Mouse (Mus musculus) testis, adult 2 months (tissue): ENCODE data around the gene Gm49384. TPM values are rescaled to one million over a fixed set of nuclear protein-coding genes. Genes with fewer than 3 reads are reported as not detected.
"Not testable (repeated sequence)": the region's sequence is repeated elsewhere in the genome, so short reads cannot be mapped to it uniquely, and the experiment has no call there.

Experiments
- H3K27ac ChIP-seq: fragments of 200-500 bp; 2 replicates; pipeline ENCODE4 v1.5.1; 2012; ENCODE audit warnings: low read depth, low read length; ENCODE audit not compliant: control insufficient read depth, insufficient read depth
- H3K27me3 ChIP-seq: fragments of 200-500 bp; 2 replicates; pipeline ENCODE4 v1.6.1; 2012; ENCODE audit warnings: mild to moderate bottlenecking, low read length, moderate library complexity; ENCODE audit not compliant: control insufficient read depth, insufficient read depth
- H3K36me3 ChIP-seq: fragments of 200-500 bp; 2 replicates; pipeline ENCODE4 v1.6.1; 2012; ENCODE audit warnings: mild to moderate bottlenecking, low read length; ENCODE audit not compliant: control insufficient read depth, insufficient read depth
- H3K4me1 ChIP-seq: fragments of 200-500 bp; 2 replicates; pipeline ENCODE4 v1.6.1; 2012; ENCODE audit warnings: low read length; ENCODE audit not compliant: control insufficient read depth, insufficient read depth
- H3K4me3 ChIP-seq: fragments of 200-500 bp; 2 replicates; pipeline ENCODE4 v1.5.1; 2012; ENCODE audit warnings: low read depth, mild to moderate bottlenecking, low read length, moderate library complexity, mixed read lengths; ENCODE audit not compliant: control insufficient read depth
- CTCF ChIP-seq: fragments of 200-500 bp; IDR thresholded peaks from 2 replicates; pipeline ENCODE4 v1.5.1; 2012; ENCODE audit warnings: low read depth, mild to moderate bottlenecking, inconsistent platforms, low read length, moderate library complexity; ENCODE audit not compliant: control insufficient read depth, insufficient read depth, insufficient replicate concordance
- POLR2A ChIP-seq: fragments of 200-500 bp; IDR thresholded peaks from 2 replicates; pipeline ENCODE4 v1.6.1; 2012; ENCODE audit warnings: low read depth, mild to moderate bottlenecking, inconsistent platforms, low read length, moderate library complexity; ENCODE audit not compliant: control insufficient read depth
- polyA plus RNA-seq: library from polyadenylated mRNA; depleted of rRNA; stranded (reverse); fragments of >200 nt; gene quantifications from 2 replicates; pipeline ENCODE4 v1.2.3, GENCODE M21; 2012

The Gm49384 gene
- polyA plus RNA-seq, 1 experiment = 0.20 TPM

DNA sequence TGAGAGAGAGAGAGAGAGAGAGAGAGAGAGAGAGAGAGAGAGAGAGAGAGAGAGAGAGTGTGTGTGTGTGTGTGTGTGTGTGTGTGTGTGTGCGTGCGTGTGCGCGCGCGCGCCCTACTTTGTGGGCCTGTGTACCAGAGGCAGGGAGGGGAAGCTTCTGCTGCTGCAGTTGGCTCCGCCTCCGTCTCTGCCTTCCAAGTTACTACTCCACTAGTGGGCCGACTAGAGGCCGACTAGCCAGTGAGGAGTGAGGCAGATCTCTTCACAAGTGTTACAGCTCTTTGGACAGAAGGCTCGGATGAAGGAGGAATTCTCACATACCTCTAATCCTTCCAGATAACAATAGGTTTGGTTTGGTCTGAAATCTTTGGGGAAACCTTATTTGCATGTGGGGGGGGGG, 24.7 kb downstream of the Gm49384 start:
- Histone ChIP-seq H3K4me1 (peaks cover 2% of the 10 kb centered on the region; the same call in 1 of the 2 replicates), H3K36me3 (no peaks in the 10 kb centered on the region), H3K27ac (no peak overlapping the region), H3K27me3 (no peaks in the 10 kb centered on the region), H3K4me3 (no peak overlapping the region)
- no peak for TF ChIP-seq CTCF
- TF ChIP-seq POLR2A = no peak

DNA sequence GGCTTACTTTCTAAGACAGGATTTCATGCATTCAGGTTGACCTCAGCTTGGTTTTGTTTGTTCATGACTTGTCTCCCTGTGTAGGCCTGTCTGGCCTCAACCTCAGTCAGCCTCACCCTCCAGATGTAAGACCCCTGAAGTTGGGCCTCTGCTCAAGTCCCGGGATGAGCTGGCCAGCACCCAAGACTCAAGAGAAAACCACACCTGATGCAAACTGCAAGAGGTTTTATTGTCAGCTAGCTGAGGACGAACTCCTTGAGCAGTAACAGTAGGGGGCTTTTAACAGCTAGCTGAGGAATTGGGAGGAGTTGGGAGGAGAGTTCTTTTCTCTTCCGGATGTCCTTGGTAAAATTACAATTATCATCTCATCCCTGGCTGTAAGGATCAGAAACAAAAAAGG, 26.5 kb downstream of the Gm49384 start:
- no peaks in the 10 kb centered on the region for H3K36me3 ChIP-seq
- peak overlapping the region; percentile 65 for H3K27ac ChIP-seq
- H3K27me3 ChIP-seq = no peaks in the 10 kb centered on the region
- no peak overlapping the region for H3K4me3 ChIP-seq
- H3K4me1 ChIP-seq = peaks cover 2% of the 10 kb centered on the region; the same call in 1 of the 2 replicates
- TF ChIP-seq POLR2A (no peak), CTCF (no peak)

DNA sequence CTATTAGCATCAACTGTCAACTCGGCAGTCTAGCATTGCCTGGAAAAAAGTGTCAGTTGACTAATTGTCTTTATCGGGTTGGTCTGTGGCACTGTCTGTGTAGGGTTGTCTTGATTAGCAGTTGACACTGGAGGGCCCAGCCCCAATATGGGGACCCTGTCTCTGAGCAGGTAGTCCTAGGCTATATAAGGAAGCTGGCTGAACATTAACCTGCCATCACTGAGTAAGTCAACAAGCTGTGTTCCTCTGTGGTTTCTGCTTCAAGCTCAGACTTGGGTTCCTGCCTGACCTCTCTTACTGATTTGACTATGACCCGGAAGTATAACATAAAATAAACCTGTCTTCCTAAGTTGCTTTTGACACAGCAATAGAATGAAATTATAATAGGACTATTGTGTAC, 28.1 kb downstream of the Gm49384 start:
- no peaks in the 10 kb centered on the region for H3K36me3 ChIP-seq
- H3K27ac ChIP-seq = no peak overlapping the region
- peaks cover 2% of the 10 kb centered on the region; the same call in 1 of the 2 replicates for H3K4me1 ChIP-seq
- H3K4me3 ChIP-seq = no peak overlapping the region
- no peaks in the 10 kb centered on the region for H3K27me3 ChIP-seq
- TF ChIP-seq POLR2A (no peak), CTCF (no peak)

DNA sequence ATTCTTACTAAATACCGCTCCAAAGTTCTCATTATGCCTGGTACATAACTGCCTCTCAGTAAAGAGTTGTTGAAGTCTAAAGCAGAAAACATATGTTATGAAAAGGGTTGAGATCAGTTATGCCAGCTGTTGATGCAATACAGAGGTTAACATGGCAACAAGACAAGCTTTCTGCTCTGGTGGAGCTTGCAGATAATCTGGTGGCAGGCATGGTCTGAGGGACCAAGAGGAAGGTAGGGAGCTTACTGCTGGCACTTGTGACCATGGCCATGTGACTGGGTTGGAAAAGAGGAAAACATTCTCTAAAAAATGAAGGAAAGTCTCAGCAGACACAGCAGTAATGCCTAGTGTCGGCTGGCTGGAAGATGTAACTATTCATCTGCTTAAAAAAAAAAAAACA, 32.8 kb downstream of the Gm49384 start:
- Histone ChIP-seq H3K27ac (no peak overlapping the region), H3K36me3 (no peaks in the 10 kb centered on the region), H3K27me3 (no peaks in the 10 kb centered on the region), H3K4me1 (peaks cover 2% of the 10 kb centered on the region), H3K4me3 (no peak overlapping the region)
- TF ChIP-seq CTCF (no peak), POLR2A (no peak)

DNA sequence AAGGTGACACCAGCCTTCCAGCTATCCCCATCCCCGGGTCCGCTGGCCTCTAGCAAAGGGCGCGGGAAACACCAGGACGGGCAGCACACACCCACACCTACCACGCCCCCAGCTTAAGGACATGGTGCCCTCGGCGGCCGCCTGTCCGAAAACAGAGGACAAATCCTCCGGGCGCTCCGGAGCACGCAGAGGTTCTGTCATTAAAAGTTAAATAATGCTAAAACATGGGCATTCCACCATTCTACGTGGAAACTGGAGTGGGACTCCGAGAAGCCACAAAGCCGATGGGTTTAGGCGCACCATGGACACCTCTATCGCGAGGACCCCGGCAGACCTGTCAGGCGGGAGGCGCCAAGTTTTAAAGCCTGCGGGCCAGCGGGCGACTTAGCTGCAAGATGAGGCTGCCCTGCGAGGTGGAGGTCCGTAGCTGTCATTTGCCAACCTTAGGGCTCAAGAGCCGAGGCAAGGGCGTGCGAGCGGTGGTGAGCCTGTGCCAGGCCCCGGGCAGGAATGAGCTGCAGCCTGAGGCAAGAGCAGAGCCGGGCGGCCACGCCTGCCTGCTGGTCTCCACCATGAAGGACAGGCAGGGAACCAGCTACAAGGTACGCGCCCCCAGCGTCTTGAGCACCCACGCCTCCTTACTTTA, 35.5 kb downstream of the Gm49384 start, which contains the start of gene Lrr1:
Gene Lrr1 (plus strand): TSS at position 354 of the 646 bp plus-strand sequence.
- TF ChIP-seq CTCF (no peak), POLR2A (peak; percentile 30; the same call in 1 of the 2 replicates)
- Histone ChIP-seq H3K4me1 (peaks cover 2% of the 10 kb centered on the region), H3K27ac (peak within 1 kb of the TSS; percentile 57; the same call in 1 of the 2 replicates), H3K36me3 (no peaks in the 10 kb centered on the region), H3K27me3 (no peaks in the 10 kb centered on the region), H3K4me3 (peak within 1 kb of the TSS; percentile 86)

DNA sequence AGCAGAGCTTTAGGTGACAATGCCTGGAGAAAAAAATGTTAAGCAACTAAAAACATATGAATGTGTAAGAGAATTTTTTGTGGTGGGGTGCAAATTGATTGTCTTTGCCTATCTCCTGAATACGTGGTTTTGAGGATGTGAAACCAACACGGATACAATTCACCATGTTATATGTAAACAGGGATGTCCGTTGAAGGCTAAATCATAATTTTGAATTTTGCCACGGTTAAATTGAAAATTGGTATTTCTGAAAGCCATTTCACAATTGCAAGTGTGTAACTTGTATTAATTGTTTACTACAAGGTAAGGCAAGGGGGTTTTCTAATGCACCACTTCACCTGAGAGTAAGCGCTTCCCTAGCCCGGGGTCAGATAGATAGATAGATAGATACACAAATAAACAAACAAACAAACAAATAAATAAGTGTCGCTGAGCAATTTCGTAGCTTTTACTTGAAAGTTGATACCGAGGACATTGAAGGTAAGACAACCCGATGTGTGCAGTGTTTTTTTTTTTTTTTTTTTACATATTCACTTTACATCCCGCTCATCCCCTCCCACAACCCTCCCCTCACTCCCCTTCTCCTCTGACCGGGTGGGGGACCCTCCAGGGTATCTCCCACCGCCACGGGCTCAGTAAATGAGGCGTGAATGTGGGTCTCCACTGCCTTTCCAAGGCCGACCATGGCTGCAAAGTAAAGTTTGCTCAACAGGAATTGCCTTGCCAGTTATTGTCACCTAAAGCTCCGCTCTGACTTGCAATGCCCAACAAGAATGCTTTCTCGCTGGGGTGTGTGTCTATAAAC, 36.2 kb downstream of the Gm49384 start:
- Histone ChIP-seq H3K27me3 (no peaks in the 10 kb centered on the region), H3K27ac (no peak overlapping the region), H3K36me3 (no peaks in the 10 kb centered on the region), H3K4me3 (peak overlapping the region; percentile 86), H3K4me1 (peaks cover 2% of the 10 kb centered on the region)
- TF ChIP-seq POLR2A = no peak
- TF ChIP-seq CTCF = no peak

DNA sequence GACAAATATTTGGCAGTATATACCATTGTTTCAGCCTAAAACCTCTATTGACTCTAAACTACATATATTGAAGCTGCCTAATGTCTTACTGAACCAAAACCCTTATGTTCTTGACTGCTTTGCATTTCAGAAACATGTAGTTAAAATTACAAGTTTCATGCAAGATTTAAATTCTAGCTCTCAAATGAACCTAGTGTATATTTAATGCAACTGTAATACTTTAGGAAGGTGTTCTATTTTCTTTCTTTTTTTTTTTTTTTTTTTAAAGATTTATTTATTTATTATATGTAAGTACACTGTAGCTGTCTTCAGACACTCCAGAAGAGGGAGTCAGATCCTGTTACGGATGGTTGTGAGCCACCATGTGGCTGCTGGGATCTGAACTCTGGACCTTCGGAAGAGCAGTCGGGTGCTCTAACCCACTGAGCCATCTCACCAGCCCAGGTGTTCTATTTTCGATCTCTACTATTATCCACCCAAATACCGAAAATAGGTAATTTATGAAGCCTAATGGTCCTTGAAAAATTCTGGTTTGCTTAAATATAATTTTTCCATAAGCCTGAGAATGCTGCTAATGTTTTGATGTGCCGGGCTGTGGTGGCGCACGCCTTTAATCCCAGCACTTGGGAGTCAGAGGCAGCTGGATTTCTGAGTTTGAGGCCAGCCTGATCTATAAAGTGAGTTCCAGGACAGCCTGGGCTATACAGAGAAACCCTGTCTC, 37.0 kb downstream of the Gm49384 start:
- H3K36me3 ChIP-seq, H3K4me3 ChIP-seq, H3K4me1 ChIP-seq, H3K27me3 ChIP-seq, H3K27ac ChIP-seq: not testable (repeated sequence)

DNA sequence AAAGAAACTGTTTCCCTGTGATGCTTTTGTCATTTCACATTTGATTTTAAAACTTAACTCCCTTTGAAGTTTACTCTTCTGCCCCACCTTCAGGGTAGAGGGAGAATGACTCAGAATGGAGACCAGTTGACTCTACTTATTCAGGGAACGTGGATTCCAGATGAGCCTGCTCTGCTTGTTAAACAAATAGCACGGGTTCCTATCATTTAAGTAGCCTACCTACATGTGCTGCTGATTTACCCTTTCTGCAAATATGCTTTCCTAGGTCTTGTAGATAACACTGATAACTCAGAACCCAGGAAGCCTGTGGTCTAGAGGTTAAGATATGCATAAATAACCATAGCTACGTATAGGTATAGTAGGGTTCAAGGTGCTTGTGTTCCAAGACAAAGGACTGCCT, 39.2 kb downstream of the Gm49384 start:
- Histone ChIP-seq H3K27me3 (no peaks in the 10 kb centered on the region), H3K4me3 (no peak overlapping the region), H3K27ac (no peak overlapping the region), H3K4me1 (peaks cover 2% of the 10 kb centered on the region), H3K36me3 (no peaks in the 10 kb centered on the region)
- no peak for TF ChIP-seq CTCF

DNA sequence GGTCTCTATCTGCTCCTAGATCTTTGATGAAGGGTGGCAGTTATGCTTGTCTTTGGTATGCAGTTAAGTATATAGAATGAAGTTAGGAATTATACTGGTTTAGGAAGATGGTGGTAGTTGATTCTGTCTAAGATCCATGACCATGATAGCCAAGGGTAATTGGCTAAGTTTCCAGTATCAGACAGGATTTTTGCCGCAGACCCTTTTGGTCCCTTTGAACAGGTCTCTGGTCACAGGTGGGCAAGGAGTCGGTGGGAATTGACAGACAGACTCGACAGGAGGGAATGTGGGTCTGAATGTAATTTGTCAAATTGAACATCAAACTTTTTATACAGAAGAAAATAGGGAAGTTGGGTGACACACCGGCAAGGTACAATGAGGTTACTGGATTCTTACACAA, 40.5 kb downstream of the Gm49384 start:
- H3K27ac ChIP-seq, H3K36me3 ChIP-seq, H3K4me3 ChIP-seq, H3K4me1 ChIP-seq, H3K27me3 ChIP-seq: not testable (repeated sequence)

DNA sequence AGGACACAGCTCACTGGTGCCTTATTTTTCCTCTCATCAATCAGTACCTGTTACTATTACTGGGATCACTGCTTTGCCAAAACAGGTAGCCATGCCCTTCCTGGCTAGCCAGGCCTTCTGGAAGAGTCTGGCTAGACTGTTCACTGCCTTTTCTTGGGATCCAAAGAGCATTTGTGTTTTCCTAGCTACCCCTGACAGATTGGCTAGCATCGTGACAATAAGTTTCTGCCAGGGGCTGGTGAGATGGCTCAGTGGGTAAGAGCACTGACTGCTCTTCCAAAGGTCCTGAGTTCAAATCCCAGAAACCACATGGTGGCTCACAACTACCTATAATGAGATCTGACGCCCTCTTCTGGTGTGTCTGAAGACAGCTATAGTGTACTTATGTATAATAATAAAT, 43.4 kb downstream of the Gm49384 start:
- H3K36me3 ChIP-seq, H3K27ac ChIP-seq, H3K4me3 ChIP-seq, H3K27me3 ChIP-seq, H3K4me1 ChIP-seq: not testable (repeated sequence)
